Mouse (Mus musculus) yolk sac, embryonic 10.5 days (tissue): ENCODE results near the gene Senp3.
"Not testable (repeated sequence)": the region's sequence is repeated elsewhere in the genome, so short reads cannot be mapped to it uniquely, and the experiment has no call there.

Experiments
- DNase-seq: peaks from one replicate; pipeline ENCODE4 v3.0.0-alpha.2; 2017; ENCODE audit warnings: low spot score

Gene Senp3

GRCm38 (mm10) chr11:69655264-69656064 is 26.4 kb downstream of the Senp3 start, which contains the start of gene Sox15:
TSS of gene Sox15 (plus strand) at chr11:69655314.
- DNase-seq, result peak; percentile 58

GRCm38 (mm10) chr11:69654760-69655159 is 27.1 kb downstream of the Senp3 start:
- DNase-seq, result no peak

- no peak for DNase-seq
These were observed 28.5 kb downstream of the Senp3 start for GRCm38 (mm10) chr11:69653399-69653798.

- DNase-seq, result no peak
These were observed 36.0 kb downstream of the Senp3 start for GRCm38 (mm10) chr11:69645860-69646259.

GRCm38 (mm10) chr11:69635471-69635870 is 46.4 kb downstream of the Senp3 start:
- DNase-seq, result no peak

- DNase-seq, result no peak
These were observed 48.6 kb downstream of the Senp3 start for GRCm38 (mm10) chr11:69633128-69633866.

GRCm38 (mm10) chr11:69632284-69633089 is 49.4 kb downstream of the Senp3 start, which contains the start of gene Fxr2:
TSS of gene Fxr2 (plus strand) at chr11:69632990.
- peak; percentile 100 for DNase-seq

- no peak for DNase-seq
These were observed 52.1 kb downstream of the Senp3 start for GRCm38 (mm10) chr11:69629802-69630201.

- peak; percentile 67 for DNase-seq
These were observed 53.6 kb downstream of the Senp3 start for GRCm38 (mm10) chr11:69628286-69628685.

GRCm38 (mm10) chr11:69624339-69624738 is 57.5 kb downstream of the Senp3 start:
- not testable (repeated sequence) for DNase-seq
